Mouse (Mus musculus) liver, embryonic 14.5 days (tissue): ENCODE measurements at regions not wholly inside any gene's neighbourhood (a gene's known extent, or its start where the extent isn't known, plus 50 kb on each side); places are given as distances from the start of the nearest gene placed in this dataset.

Experiments used
- CTCF ChIP-seq: IDR thresholded peaks from 2 replicates; pipeline ENCODE4 v1.5.1; 2016; ENCODE audit warnings: antibody characterized with exemption, low read depth, control low read depth
- EP300 ChIP-seq: IDR thresholded peaks from 2 replicates; pipeline ENCODE4 v1.6.1; 2016; ENCODE audit warnings: antibody characterized with exemption, low read depth

DNA sequence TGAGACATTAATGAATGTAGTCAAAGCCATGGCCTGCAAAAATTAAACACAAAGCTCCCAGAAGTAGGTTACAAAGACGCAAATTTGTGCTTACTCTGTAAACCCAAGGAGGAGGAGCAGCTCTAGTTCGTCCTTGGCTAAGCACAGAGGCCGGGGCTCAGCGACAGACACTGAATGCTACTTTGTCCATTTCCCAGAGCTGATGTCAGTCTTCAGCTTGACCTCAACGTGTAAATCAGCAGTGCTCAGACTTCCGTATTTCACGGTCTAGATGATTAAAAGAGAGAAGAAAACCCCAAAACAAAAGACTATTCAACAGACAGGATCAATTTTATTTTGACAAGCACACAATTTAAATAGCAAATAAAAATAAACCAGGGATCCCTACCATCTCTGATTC, 534.7 kb downstream of the Ptprc start:
- TF ChIP-seq EP300 (no peak), CTCF (no peak)
